Mouse (Mus musculus) fat pad, adult 2 months (tissue): ENCODE data around the gene Ly6g6c.

Source experiments
- DNase-seq: peaks from one replicate; pipeline ENCODE4 v3.0.0-alpha.2; 2011; ENCODE audit warnings: low read depth, low spot score; ENCODE audit errors: extremely low read depth

Ly6g6c gene

GRCm38 (mm10) chr17:35064951-35065947 lies at the start of gene Ly6g6c:
Gene Ly6g6c, plus strand, starts transcription at chr17:35065388.
- peak; percentile 91 for DNase-seq

GRCm38 (mm10) chr17:35016376-35016775 lies 48.8 kb upstream of the Ly6g6c start, which contains the start of gene Vwa7:
Gene Vwa7, plus strand, starts transcription at chr17:35016579.
- no peak for DNase-seq

- no peak for DNase-seq
Measured at GRCm38 (mm10) chr17:35016791-35017705, 48.1 kb upstream of the Ly6g6c start.

GRCm38 (mm10) chr17:35017706-35018030 lies 47.5 kb upstream of the Ly6g6c start:
- DNase-seq: no peak

DNA sequence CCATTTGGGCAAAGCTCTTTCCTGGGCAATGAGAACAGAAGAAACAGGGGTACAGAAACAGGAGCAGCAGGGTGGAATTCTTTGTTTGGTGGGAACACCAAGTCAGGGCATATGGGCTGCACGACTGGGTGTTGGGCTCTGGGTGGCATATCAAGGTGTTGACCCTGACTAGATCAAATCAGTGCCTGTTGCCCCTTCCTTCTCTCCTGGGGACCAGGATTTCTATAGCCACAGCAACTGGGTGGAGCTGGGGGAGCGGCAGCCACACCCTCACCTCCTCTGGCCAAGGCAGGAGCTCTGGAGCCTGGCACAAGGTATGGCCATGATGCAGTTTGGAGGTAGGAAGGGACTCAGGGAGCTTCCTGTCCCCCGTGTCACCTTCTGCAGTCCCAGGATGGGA lies 47.0 kb upstream of the Ly6g6c start:
- DNase-seq: no peak

DNA sequence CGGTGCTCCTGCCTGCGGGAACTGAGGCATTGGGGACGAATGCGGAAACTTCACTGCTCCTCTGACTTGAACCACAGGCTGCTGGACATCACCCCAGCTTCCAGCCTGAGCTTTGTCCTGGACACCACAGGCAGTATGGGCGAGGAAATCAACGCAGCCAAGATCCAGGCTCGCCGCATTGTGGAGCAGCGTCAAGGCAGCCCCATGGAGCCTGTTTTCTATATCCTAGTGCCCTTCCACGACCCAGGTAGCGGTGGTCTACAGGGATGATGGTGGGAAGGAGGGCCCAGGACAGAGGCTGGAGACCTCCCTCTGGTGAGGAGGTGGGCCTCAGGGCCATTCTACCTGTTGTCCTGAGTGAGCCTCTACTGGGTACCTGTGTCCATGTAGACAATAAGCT lies 45.3 kb upstream of the Ly6g6c start:
- no peak for DNase-seq

DNA sequence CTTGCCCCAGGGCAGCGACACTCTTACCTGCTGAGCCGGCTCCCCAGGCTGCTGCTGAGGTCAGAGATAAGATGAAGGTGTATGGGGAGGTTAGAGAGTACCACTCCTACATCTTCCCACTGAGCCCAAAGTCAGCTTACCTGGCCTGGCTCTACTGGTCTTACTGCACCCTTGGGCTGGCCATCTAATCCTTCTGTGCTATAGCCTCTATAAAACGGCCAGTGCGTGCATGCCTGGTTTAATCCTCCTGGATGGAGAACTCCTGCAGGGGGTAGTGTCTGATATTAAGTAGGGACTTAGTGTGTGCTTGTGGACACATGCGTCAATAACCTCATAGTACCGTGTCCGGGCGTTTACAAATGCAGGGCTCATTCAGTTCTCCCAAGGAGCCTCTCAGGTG lies 44.6 kb upstream of the Ly6g6c start:
- peak; percentile 82 for DNase-seq

- no peak for DNase-seq
Measured at GRCm38 (mm10) chr17:35021163-35021808, 43.9 kb upstream of the Ly6g6c start.

- no peak for DNase-seq
Measured at GRCm38 (mm10) chr17:35021842-35022477, 43.2 kb upstream of the Ly6g6c start.

- no peak for DNase-seq
Measured at GRCm38 (mm10) chr17:35022541-35023060, 42.6 kb upstream of the Ly6g6c start.

DNA sequence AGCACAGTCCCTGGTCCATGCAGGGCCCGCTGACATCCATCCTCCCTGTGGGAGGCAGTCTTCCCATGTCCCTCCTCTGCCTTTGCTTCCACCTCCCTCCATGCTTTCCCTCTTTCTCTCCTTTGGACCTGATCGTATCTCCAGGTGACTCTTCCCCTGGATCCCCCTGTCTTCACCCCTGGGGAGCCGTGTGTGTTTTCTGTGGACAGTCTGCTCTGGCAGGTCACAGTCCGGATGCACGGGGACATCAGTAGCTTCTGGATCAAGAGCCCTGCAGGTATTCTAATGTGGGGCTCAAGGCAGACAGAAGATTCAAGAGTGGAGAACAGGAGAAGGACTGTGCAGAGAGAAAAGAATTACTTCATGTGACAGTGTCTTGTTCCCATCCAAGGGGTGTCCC lies 42.0 kb upstream of the Ly6g6c start:
- no peak for DNase-seq

- no peak for DNase-seq
Measured at GRCm38 (mm10) chr17:35023756-35024155, 41.4 kb upstream of the Ly6g6c start.

DNA sequence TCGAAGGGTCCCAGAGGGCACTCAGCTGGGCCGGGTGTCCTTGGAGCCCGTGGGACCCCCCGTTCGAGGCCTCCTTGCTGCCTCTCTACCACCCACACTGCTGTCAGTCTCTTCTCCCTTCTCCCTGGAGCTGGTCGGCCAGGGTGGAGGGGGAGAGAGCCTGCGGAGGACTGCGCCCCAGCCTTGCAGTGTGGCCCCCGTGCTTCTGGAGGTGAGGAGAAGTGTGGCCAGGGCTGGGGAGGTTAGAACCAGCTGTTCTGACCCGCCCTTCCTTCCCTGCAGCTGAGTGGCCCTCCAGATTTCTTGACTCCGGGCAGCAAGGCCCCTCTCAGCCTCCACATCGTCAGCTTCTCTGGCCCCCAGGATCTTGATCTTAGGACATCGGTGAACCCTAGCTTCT lies 40.9 kb upstream of the Ly6g6c start:
- no peak for DNase-seq

DNA sequence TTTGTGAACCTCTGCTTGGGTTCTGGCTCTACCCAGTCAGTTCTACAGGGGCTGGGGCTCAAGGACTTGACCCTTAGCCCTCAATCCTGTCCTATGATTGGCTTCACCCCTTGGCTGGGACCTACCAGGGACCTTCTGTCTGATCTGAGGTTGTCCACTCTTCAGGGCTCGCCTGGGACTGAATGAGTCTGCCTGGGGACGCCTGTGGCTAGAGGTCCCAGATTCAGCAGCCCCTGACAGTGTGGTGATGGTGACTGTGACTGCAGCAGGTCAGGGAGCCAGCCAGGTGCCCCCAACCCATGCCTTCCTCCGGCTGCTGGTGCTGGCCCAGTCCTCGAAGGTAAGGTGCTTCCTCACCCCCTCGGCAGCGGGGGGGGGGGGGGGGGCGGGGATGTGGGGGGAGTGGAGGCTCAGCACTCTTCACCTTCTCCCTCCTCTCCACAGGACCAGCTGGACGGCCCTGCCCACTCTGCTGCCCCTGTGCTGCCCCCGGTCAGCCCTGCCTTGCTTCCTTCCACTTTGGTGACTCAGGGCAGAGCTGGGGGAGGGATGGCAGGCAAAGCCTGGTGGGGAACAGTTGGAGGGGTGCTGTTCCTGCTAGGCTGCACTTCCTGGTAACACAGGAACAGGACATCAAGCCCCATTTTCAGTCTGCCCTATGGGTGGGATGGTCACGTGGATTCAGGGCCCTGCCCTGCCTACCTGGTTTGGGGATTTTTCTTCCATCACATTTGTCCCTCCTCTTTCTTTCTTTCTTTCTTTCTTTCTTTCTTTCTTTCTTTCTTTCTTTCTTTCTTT lies 40.3 kb upstream of the Ly6g6c start:
- DNase-seq: no peak

- no peak for DNase-seq
Measured at GRCm38 (mm10) chr17:35026206-35026605, 39.0 kb upstream of the Ly6g6c start.

DNA sequence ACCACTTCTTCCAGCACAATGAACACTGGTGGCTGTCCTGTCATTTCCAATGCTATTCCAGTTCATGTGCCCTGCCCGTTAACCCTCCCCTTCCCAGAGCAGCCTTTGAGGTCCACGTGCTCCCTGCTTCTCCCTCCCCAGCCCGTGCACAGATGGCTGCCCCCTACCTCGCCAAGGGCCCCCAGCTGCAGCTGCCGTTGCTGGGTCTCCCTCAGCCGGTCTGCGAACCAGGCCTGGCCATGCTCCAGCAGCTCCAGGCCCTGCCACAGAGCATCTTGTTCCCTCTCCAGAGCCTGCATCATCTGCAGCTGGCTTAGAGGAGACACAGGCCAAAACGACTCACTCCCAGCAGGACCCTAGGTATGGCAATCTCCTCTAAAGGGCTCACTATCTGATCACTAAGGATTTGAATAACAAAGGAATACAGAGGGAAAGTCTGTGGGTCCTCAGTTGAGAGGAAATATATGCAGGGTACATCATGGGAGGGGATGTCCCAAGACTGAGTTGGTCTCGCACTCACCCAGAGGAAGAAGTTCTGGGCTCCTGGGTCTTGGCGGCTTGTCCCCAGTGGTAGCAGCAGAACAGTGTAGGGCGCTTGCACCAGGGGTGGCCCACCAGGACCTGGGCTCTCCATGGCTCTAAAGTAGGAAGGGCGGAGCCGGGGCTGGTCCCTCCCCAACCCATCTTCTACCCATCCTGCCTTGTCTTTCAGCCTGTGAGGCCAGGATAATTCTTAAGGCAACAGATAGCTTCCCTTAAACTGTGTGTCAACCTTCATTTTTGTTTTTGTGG lies 37.7 kb upstream of the Ly6g6c start, which contains the start of gene Sapcd1:
Gene Sapcd1, minus strand, starts transcription at position 740 of the 792 bp plus-strand sequence.
- DNase-seq: no peak

DNA sequence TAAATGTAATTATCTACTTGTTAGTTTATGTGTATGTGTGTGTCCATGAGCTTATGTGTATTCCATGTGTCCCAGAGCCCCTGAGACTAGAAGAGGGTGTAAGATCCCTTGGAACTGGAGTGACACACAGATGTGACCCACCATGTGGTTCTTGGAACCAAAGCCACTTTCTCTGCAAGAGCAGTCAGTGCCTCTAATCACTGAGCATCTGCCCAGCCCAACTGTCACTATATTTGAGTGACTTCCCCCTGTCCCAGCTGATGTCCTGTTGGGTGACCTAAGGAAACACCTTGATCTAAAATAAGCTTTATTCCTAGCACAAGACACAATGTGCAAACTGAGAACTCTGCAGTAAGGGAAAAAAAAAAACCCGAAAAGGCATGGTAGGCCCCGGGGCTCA lies 36.9 kb upstream of the Ly6g6c start:
- DNase-seq: no peak

- no peak for DNase-seq
Measured at GRCm38 (mm10) chr17:35029691-35030532, 35.3 kb upstream of the Ly6g6c start.
